Mouse (Mus musculus): ENCODE measurements around the gene Cdc14a. TPM values are rescaled to one million over a fixed set of nuclear protein-coding genes. Genes with fewer than 3 reads are reported as not detected.
A peak's percentile ranks its signal among the peaks of the same experiment; 100 is the strongest.

Gene Cdc14a
- polyA plus RNA-seq, 1 experiment from 2014 or later, result 3.5 TPM

DNA sequence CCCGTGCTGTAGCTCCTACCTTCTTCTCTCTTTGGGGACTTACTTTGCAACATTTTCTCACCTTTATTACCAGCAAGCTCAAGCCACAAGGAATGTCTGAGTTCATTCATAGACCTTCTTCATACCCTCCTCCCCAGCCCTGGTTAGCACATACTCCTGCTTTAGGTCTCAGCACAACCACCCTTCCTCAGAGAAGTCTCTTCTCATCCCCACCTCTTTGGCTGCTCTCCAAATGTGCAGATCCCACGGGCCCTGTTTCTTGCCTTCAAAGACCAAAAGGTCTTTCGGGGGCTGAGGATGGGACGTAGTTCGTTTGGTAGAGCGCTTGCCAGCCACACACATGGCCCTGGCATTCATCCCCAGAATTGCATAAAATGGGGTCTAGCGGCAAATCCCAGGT is 13.8 kb downstream of the Cdc14a start:
- H3K4me3 ChIP-seq (replicated peaks), result no peak overlapping the region
- no peaks in the 10 kb centered on the region for H3K9me3 ChIP-seq (replicated peaks)
- no peaks in the 10 kb centered on the region for H3K36me3 ChIP-seq
- H3K27me3 ChIP-seq (replicated peaks), result no peaks in the 10 kb centered on the region
- H3K4me1 ChIP-seq, result peaks cover 6% of the 10 kb centered on the region; the same call in 1 of the 2 replicates
- H3K4me2 ChIP-seq, result no peak overlapping the region
- ATAC-seq (ENCODE audit: low FRiP score), result no peak
- 36% methylated on average over 7 of the region's 7 CpGs for WGBS
- H3K27ac ChIP-seq (replicated peaks), result no peak overlapping the region
- no peak overlapping the region for H3K9ac ChIP-seq (replicated peaks)

DNA sequence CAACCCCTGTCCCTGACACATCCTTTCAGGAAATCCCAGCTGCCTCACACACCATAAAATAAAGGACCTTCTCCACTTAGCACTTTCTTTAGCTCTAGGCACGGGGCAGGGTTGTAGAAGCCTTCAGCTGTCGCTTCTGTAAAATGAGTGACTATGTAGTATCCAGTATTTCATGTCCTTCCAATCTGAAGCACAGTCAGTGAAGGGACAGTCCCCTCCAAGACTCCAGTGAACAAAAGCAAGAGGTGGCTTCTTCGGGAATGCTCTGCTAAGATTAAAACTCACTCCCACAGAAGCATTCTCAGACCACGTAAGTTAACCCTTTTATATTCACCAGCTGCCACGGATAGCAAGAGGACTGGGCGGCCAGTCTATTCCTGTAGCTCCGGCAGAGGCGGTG is 14.3 kb downstream of the Cdc14a start:
- Histone ChIP-seq H3K36me3 (no peaks in the 10 kb centered on the region), H3K4me1 (peaks cover 6% of the 10 kb centered on the region; the same call in 1 of the 2 replicates), H3K9ac (replicated peaks) (no peak overlapping the region), H3K27me3 (replicated peaks) (no peaks in the 10 kb centered on the region), H3K9me3 (replicated peaks) (no peaks in the 10 kb centered on the region), H3K4me2 (no peak overlapping the region), H3K27ac (replicated peaks) (no peak overlapping the region), H3K4me3 (replicated peaks) (no peak overlapping the region)
- no peak for ATAC-seq (ENCODE audit: low FRiP score)
- WGBS, result 68% methylated on average over 8 of the region's 8 CpGs

DNA sequence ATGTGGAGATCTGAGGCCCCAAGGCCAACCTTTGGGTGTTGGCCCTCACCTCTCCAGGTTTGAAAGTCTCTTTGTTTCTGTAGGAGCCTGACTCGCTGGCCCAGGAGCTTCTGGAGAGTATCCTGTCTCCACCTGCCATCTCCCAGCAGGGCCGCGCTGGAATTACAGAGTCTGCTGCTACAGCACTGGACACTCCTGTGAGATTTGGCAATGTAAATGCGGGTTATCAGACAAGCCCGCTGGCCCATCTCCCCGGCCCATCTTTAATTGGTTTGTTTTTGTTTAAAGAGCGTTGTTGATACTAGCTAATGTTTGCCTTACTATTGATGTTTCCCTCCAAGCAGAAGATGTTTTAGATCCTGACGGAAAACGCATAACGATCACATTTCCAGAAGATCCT is 15.0 kb downstream of the Cdc14a start:
- H3K4me2 ChIP-seq, result no peak overlapping the region
- 84% methylated on average over 10 of the region's 10 CpGs for WGBS

DNA sequence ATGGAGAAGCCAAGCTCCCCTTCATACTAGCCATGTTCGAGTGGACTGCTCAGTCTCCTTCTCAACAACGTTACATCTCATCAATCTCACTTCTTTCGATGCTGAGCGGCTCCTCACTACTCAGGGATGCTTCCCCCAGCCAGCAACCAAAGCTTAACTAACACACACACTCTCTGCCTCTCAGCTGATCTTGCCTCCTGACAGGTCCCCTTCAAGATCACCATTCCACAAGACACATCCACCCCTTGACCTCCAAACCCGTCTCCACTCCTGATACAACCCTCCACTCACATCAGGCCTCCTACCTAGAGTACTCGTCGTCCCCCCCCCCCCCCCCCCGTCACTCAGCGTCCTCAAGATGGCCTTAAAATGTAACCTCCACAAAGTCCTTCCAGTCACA is 18.3 kb downstream of the Cdc14a start:
- WGBS, result 78% methylated on average over 9 of the region's 9 CpGs
- H3K27me3 ChIP-seq (replicated peaks), result no peaks in the 10 kb centered on the region
- peaks cover 2% of the 10 kb centered on the region; the same call in 1 of the 2 replicates for H3K4me1 ChIP-seq
- no peak overlapping the region for H3K4me2 ChIP-seq
- no peak for ATAC-seq (ENCODE audit: low FRiP score)
- H3K4me3 ChIP-seq (replicated peaks), result no peak overlapping the region
- no peak overlapping the region for H3K27ac ChIP-seq (replicated peaks)
- no peak overlapping the region for H3K9ac ChIP-seq (replicated peaks)
- H3K36me3 ChIP-seq, result no peaks in the 10 kb centered on the region
- no peaks in the 10 kb centered on the region for H3K9me3 ChIP-seq (replicated peaks)

More for the DNA sequence above, 15.0 kb downstream of the Cdc14a start:
- Histone ChIP-seq H3K4me3 (replicated peaks) (no peak overlapping the region), H3K27ac (replicated peaks) (no peak overlapping the region), H3K36me3 (no peaks in the 10 kb centered on the region), H3K4me1 (peaks cover 6% of the 10 kb centered on the region; the same call in 1 of the 2 replicates), H3K27me3 (replicated peaks) (no peaks in the 10 kb centered on the region), H3K9me3 (replicated peaks) (no peaks in the 10 kb centered on the region), H3K9ac (replicated peaks) (no peak overlapping the region)
- ATAC-seq (ENCODE audit: low FRiP score), result no peak

DNA sequence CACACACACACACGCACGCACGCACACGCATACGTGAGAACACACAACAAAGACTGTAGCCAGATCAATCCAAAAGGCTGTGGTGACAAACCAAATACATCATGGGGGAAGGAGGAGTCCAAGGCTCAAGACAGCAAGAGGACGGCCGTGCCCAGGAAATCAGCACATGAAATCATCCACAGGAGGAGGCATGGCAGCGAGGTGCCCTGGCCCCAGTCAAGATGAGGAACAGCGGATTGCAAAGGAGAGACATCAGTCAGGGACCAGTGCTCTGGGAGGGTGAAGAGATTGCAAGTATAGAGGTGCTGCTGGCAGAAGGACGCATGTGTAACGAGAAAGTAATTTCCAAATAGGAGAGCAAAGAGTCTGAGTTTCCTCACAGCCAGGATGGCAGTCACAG is 22.4 kb downstream of the Cdc14a start:
- no peak for ATAC-seq (ENCODE audit: low FRiP score)
- H3K36me3 ChIP-seq, result no peaks in the 10 kb centered on the region
- no peak overlapping the region for H3K9ac ChIP-seq (replicated peaks)
- H3K27me3 ChIP-seq (replicated peaks), result no peaks in the 10 kb centered on the region
- no peak overlapping the region for H3K4me3 ChIP-seq (replicated peaks)
- WGBS, result 66% methylated on average over 11 of the region's 11 CpGs
- no peaks in the 10 kb centered on the region for H3K9me3 ChIP-seq (replicated peaks)
- no peak overlapping the region for H3K27ac ChIP-seq (replicated peaks)
- peaks cover 23% of the 10 kb centered on the region for H3K4me1 ChIP-seq
- H3K4me2 ChIP-seq, result no peak overlapping the region

DNA sequence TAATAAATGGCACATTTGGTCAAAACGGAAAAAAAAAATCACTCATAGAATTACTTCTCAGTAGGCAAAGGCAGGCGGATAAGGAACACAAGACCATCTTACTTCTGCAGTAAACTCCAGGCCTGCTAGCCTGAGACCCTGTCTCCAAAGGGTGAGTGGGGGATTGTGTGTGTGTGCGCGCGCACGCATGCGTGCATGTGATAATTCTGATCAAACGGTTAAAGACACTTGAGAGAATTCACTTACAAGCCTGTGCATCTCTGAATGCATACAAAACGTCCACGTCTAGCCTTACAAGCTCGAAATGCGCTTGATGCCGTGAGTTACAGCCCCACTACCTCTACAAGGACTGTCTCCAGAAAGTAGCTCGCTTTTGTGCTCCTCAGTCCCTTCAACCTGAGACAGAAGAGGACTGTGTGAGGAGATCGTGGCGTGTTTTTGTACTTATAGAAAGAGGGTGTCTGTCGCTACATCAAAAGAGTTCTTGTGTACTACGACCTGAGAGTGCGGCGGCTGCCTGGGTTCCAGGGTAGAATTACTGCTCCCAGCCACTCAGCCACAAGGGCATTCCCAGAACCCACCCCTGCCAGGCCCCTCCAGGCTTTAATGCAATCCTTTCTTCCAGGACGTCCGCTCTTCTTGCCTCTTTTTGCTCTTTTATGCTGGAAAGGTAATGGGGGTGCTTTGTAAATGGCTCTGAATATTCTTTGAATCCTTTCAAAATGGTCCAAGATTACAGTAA is 24.3 kb downstream of the Cdc14a start:
- H3K27ac ChIP-seq (replicated peaks), result no peak overlapping the region
- H3K9ac ChIP-seq (replicated peaks), result no peak overlapping the region
- H3K4me1 ChIP-seq, result peaks cover 23% of the 10 kb centered on the region
- peak overlapping the region; percentile 19 for H3K4me3 ChIP-seq (replicated peaks)
- 30% methylated on average over 22 of the region's 22 CpGs for WGBS
- H3K27me3 ChIP-seq (replicated peaks), result no peaks in the 10 kb centered on the region
- H3K36me3 ChIP-seq, result no peaks in the 10 kb centered on the region
- H3K9me3 ChIP-seq (replicated peaks), result no peaks in the 10 kb centered on the region
- H3K4me2 ChIP-seq, result peak overlapping the region; percentile 51
- peak; percentile 58; the same call in 1 of the 2 replicates for ATAC-seq (ENCODE audit: low FRiP score)

DNA sequence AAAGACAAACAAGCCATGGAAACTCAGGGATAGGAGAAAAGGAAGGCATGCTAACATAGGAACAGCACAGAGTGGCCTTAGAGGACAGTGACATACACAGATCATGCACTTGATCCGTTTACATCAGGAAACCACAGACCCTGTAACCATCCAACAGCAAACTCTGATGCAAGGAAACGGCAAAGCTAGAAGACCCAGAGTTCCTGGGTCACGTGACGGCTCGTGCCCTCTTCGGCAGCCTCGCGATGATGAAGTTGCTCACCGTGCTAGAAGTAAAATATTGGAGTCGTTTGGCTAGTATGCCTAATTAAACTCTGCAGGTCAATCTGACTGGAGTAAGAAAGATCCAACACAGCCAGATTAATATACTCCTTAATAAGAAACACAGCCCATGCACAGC is 25.3 kb downstream of the Cdc14a start:
- peak overlapping the region; percentile 19 for H3K4me3 ChIP-seq (replicated peaks)
- H3K9me3 ChIP-seq (replicated peaks), result no peaks in the 10 kb centered on the region
- H3K9ac ChIP-seq (replicated peaks), result no peak overlapping the region
- no peaks in the 10 kb centered on the region for H3K36me3 ChIP-seq
- H3K27ac ChIP-seq (replicated peaks), result 0 out of 2 replicates have a peak overlapping the region, but pooled peaks have one; percentile 10
- 25% methylated on average over 10 of the region's 10 CpGs for WGBS
- H3K27me3 ChIP-seq (replicated peaks), result no peaks in the 10 kb centered on the region
- ATAC-seq (ENCODE audit: low FRiP score), result peak; percentile 43; the same call in 1 of the 2 replicates
- peak overlapping the region; percentile 46 for H3K4me2 ChIP-seq
- peaks cover 23% of the 10 kb centered on the region for H3K4me1 ChIP-seq

DNA sequence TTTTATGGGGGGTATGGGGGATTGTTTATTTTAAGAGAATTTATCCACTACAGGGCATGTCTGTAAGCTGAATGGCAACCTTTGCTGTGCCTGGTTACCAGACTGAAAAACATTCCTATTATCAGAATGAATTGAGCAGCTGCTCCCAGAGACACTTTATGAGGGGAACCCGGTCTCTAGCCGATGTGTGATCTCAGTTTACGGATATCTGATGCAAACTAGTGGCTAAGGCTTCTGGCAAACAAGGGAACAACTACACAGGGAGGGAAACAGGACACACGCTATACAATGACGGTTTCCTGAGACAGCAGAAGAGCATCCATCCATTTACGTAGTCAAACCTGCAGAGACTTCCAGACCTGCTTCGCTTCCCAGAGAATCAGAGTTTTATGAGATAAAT is 25.9 kb downstream of the Cdc14a start:
- 17% methylated on average over 7 of the region's 7 CpGs for WGBS

DNA sequence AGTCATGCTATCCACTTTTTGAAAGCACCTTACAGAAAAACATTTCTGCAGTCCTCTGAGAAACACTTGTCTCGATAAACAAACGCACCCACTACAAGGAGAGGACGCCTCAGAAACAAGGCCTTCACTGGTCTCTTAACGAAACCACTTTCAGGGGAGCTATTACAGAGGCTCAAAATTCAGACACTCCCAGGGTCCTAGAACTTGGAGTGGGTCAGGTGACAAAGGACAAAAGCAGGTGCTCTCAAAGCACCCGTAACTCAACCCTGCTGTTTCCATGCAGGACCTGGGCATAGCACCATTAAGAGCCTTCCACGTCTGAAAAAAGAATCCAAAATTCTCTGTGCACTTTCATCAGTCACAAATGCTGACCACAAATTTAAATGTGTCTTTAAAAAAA is 26.5 kb downstream of the Cdc14a start:
- H3K9me3 ChIP-seq (replicated peaks), result no peaks in the 10 kb centered on the region
- no peak for ATAC-seq (ENCODE audit: low FRiP score)
- no peak overlapping the region for H3K9ac ChIP-seq (replicated peaks)
- no peak overlapping the region for H3K27ac ChIP-seq (replicated peaks)
- H3K4me1 ChIP-seq, result peaks cover 23% of the 10 kb centered on the region
- H3K36me3 ChIP-seq, result no peaks in the 10 kb centered on the region
- no peaks in the 10 kb centered on the region for H3K27me3 ChIP-seq (replicated peaks)
- WGBS, result 80% methylated on average over 6 of the region's 6 CpGs
- no peak overlapping the region for H3K4me2 ChIP-seq
- no peak overlapping the region for H3K4me3 ChIP-seq (replicated peaks)

More for the DNA sequence above, 25.9 kb downstream of the Cdc14a start:
- Histone ChIP-seq H3K27me3 (replicated peaks) (no peaks in the 10 kb centered on the region), H3K27ac (replicated peaks) (no peak overlapping the region), H3K4me1 (peaks cover 23% of the 10 kb centered on the region), H3K4me3 (replicated peaks) (no peak overlapping the region), H3K9me3 (replicated peaks) (no peaks in the 10 kb centered on the region), H3K36me3 (no peaks in the 10 kb centered on the region), H3K9ac (replicated peaks) (no peak overlapping the region), H3K4me2 (peak overlapping the region; percentile 46)
- peak; percentile 30; the same call in 1 of the 2 replicates for ATAC-seq (ENCODE audit: low FRiP score)

DNA sequence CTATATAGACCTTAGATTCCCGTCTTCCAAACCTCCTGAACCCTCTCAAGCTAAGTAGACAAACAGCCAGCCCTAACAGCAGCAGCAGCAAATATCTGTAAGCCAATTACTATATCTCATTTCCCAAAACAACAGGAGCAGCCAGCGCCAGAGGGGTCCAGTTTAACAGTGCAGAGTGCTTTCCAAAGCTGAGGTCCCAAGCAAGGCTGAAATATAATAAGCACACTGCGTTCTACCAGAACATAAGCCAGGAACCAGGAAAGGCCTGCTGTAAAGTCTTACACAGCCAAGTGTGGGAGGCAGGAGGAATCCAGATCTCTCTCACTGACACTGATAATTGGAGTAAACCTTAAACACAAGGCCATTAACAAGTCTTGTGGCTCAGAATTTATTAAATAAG is 27.3 kb downstream of the Cdc14a start:
- H3K4me3 ChIP-seq (replicated peaks), result no peak overlapping the region
- H3K36me3 ChIP-seq, result no peaks in the 10 kb centered on the region
- 72% methylated on average over 3 of the region's 3 CpGs for WGBS
- H3K27me3 ChIP-seq (replicated peaks), result no peaks in the 10 kb centered on the region
- no peak for ATAC-seq (ENCODE audit: low FRiP score)
- H3K27ac ChIP-seq (replicated peaks), result no peak overlapping the region
- no peaks in the 10 kb centered on the region for H3K9me3 ChIP-seq (replicated peaks)
- no peak overlapping the region for H3K9ac ChIP-seq (replicated peaks)
- peaks cover 24% of the 10 kb centered on the region for H3K4me1 ChIP-seq
- no peak overlapping the region for H3K4me2 ChIP-seq

DNA sequence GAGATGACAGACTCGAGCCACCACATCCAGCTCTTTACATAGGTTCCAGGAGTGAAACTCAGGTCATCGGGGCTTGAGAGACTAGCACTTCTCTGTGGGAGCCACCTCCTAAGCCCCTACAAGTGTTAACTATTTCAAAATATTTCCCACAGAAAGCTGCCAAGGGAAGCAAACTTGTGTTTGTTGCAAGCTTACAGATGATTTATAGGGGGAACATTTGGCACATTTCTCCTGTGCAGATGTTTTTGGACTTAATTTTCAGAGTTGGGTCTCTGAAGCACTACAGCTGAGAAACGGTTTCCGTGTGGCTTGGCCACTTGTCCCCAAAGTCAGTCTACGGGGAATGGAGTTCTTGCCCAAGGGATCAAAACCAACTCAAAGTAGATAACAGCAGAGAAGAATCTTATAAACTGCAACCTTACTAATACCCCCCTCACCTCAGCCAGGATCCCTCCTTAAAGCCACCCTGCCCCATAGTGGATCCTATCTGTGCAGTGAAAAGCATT is 28.9 kb downstream of the Cdc14a start:
- H3K4me2 ChIP-seq, result no peak overlapping the region
- WGBS, result 75% methylated on average over 5 of the region's 5 CpGs
- H3K27ac ChIP-seq (replicated peaks), result no peak overlapping the region
- peaks cover 27% of the 10 kb centered on the region for H3K4me1 ChIP-seq
- no peaks in the 10 kb centered on the region for H3K27me3 ChIP-seq (replicated peaks)
- no peaks in the 10 kb centered on the region for H3K9me3 ChIP-seq (replicated peaks)
- H3K4me3 ChIP-seq (replicated peaks), result no peak overlapping the region
- no peaks in the 10 kb centered on the region for H3K36me3 ChIP-seq
- no peak overlapping the region for H3K9ac ChIP-seq (replicated peaks)
- ATAC-seq (ENCODE audit: low FRiP score), result no peak

DNA sequence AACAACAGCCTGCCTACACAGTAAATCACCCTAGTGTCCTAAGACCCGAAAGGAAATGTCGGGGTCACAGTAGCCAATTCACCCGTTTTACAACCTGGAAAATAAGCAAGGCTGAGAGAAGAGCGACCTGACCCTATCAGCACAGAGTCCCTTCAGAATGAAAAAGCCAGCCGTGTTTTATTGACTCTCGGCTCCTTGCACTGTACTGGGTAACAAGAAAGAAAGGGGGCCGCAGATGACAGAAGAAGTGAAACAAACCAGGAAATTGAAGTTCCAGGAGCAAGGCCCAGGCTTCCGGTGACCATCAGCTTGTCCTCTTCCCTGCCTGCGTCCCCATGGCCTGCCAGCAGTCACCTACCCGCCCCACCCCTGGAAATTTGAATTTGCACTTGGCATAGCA is 32.4 kb downstream of the Cdc14a start:
- no peak; the same call in 1 of the 2 replicates for ATAC-seq (ENCODE audit: low FRiP score)
- Histone ChIP-seq H3K9ac (replicated peaks) (0 out of 2 replicates have a peak overlapping the region, but pooled peaks have one; percentile 14), H3K27ac (replicated peaks) (no peak overlapping the region), H3K4me1 (peaks cover 8% of the 10 kb centered on the region), H3K27me3 (replicated peaks) (no peaks in the 10 kb centered on the region), H3K9me3 (replicated peaks) (no peaks in the 10 kb centered on the region), H3K4me3 (replicated peaks) (no peak overlapping the region), H3K4me2 (no peak overlapping the region), H3K36me3 (no peaks in the 10 kb centered on the region)
- WGBS, result 17% methylated on average over 10 of the region's 10 CpGs
